Mouse (Mus musculus) left cerebral cortex, adult 8-10 months (tissue): Measurements from ENCODE around the gene Csmd2. TPM values are rescaled to one million over a fixed set of nuclear protein-coding genes. Genes with fewer than 3 reads are reported as not detected.
"Not testable (repeated sequence)": the region's sequence is repeated elsewhere in the genome, so short reads cannot be mapped to it uniquely, and the experiment has no call there.

Source experiments
- DNase-seq, 2 experiments: peaks; one replicate each; pipeline ENCODE4 v3.0.0; 2022; ENCODE audit warnings: low spot score in 2 of 2
- total RNA-seq, 4 experiments: library from RNA; stranded (reverse); gene quantifications; 2 replicates each; pipeline ENCODE4 v1.2.4; 2022

Gene Csmd2
- total RNA-seq, 4 experiments from 2014 or later = 42.5 to 52.4 (median 47.7) TPM

DNA sequence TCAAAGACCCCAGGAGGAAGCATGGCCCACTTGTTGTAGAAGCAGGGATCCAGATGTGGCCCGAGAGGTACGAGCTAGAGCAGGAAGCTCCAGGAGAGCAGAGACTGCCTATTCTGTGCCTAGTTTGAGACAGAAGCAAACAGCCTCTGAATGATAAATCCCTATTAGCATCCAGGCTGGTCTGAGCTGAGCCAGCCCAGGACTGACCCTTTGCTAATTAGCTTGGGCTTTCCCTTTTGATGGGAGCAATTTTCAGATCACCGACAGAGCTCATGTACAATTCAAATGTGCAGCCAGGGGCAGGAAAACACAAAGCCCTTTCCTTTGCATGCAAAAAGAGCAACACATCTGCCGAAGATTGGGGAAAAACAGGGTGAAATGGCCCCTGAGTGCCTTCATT is 54.2 kb downstream of the Csmd2 start:
- DNase-seq = no peak

DNA sequence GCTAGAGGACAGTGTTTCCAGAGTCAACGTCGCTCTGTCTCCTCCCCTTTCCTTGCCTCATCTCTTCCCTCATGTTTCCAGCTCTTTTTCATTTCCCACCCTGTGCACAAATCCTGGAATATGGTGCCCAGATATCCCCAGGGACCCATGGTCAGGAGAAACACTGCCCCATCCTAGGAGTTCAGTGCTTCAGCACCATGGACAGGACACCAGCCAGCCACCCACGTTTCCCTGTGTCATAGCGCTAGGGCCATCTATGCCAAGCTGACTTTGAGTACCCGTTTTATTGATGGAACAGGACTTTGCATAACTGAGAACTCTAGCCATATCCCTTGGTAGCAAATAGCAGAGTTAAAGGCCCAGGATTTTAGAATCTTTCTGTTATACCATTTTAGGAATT is 55.0 kb downstream of the Csmd2 start:
- DNase-seq = no peak

DNA sequence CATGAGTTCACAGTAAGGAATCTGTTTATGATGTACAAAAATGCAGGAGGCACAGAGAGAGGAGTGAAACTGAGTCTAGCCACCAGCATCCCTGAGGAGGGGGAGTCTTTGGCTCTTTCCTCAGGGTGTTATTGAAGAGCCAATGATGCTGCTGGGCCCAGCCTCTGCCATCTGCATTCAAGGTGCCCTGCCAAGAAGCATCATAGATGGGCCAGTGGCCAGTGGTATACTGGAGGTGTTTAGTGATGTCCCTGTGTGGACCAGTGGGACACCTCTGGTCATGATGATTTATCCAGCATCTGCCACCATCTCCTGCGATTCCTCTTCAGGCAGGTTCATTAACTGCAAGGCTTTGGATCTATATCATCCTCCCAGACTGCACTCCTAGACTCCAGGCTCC is 61.1 kb downstream of the Csmd2 start:
- DNase-seq = no peak

DNA sequence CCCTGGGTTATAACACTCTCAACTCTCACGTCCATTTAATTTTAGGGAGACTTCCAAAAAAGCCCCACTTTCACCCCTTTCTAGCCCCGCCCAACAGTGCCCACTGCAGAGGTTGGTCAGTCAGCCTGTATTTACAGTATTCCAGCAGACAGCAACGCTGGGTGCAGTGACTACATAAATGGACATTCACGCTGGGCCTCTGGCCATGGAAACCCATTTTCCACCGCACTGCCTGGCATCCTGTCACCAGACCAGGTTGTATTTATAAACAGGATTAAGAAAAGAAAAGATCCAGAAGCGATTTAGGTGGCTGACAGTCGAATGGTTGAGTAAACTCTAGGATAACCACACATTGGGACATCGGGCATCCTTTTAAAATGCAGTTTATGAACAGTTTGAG is 65.0 kb downstream of the Csmd2 start:
- no peak for DNase-seq

DNA sequence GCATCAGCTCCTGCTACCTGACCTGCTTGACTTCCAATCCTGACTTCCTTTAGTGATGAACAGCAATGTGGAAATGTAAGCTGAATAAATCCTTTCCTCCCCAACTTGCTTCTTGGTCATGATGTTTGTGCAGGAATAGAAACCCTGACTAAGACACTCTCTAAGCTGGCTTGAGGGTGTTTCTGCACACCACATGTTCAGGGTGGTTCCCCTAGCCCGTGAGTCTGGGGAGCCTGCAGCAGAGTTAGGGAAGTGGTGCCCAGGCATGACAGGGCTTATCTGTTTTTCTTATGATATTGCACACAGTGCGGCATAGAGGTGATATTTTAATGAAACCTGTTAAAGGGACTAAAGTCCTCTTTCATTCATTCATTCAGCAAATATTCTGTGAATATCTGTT is 73.6 kb downstream of the Csmd2 start:
- DNase-seq = not testable (repeated sequence)

DNA sequence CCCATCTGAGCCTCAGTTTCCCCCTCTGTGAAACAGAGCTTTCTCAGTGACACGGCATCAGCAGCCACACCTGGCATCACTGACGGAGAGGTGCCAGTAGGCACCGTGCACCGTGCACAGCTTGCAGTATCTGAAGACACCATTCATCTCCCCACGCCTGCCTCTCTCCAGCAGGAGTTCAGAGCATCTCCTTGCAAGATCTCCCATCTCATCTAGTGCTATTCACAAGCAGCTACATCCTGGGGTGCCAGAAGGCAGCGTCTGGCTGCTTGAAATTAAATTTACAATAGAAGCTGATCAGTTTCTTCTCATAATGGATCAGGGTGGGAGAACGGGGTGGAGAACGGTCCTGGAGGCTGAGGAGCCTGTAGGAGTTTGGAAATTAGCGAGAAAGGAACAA is 79.5 kb downstream of the Csmd2 start:
- DNase-seq = no peak

DNA sequence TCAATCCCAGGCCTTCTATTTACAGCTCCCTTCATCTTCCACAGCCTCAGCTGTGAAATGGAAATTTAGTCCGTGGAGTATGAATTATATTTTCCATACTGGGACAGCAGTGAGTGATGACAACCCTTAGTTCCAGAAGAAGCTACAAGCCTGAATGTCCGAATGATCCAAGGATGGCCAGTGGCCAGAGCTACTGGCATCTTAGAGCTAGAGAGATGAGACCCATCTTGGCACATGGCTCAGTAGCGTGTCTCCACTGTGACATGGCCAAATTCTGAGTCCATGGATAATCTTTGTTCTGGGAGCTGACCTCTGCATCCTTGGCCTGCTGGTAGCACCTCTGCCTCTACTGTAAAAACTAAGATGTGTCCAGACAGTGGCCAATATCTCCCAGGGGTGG is 96.8 kb downstream of the Csmd2 start:
- no peak for DNase-seq

DNA sequence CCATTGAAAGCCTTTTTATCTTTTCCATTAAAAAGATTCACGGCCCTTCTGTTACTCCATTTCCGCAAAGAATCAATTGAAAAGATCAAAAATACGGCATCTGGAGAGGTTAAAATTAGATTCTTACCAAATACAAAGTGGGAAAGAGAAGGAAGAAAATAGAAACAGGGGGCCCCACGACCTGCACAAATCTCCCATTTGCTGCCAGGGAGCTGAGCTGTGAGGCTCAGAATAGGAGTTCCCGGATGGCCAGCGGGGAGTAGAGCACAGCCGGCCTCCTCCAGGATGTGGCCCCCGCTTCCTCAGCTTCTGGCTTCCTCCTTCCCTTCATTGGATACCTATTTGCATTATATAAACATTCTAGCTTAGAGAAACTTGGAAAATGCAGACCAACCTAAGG is 97.4 kb downstream of the Csmd2 start:
- peak in 1 of 2 experiments; percentile 75 for DNase-seq

DNA sequence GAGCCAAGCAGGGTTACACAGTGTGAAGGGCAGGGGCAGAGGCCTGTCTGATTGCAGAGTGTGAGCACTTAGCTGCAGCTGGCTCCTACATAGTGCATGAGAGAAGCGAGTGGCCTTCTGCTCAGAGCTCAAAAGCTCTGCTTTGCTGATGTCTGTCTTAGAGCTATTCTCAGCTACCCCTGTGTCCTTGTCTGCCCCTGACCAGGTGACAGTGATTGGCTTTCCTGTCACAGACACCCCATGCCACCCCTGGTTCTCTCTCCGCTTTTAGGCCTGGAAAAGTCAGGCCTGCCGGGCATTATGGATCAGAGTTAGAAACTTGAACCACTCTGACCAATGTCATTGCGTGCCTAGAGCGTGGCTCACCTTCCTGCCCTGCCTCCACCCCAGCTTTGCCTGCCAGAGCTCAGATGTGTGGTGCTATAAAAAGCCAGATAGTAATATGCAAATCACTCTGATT is 99.5 kb downstream of the Csmd2 start:
- DNase-seq = no peak

DNA sequence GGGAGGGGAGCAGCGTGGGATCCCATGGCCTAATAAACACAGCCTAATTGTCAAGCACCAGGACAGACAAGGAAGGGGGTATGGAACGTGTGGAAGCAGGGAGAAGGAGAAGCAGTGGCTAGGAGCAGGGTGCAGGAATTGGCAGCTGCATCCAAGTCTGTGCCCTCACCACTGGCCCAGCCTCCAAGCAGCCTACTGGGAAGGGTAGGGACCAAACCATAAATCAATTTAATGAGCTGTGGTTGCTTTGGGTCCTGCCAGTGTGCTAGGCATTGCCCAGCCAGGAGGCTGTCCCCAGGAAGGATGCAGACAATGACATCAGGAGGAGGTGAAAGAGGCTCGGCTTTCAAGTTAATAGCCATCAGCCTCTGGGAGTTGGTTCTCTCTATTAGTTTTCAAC is 100.0 kb downstream of the Csmd2 start:
- no peak for DNase-seq

DNA sequence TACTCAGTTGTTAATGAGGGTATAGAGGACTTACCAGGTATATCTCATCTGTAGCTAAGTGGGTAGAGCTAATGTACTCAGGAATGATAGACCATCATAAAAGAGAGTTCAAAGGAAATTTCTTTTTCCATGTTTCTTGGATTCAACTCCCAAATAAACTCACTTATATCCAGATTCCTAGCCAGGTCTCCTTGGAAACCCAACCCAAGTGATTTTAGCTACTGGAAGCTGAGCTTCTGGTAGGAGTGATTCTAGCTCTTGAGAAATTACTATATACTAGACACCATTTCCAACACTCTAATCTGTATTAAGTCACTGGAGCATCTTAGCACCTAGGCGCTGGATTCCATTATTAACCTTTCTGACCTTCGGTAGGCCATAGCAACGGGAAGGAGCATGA is 100.6 kb downstream of the Csmd2 start:
- no peak for DNase-seq

DNA sequence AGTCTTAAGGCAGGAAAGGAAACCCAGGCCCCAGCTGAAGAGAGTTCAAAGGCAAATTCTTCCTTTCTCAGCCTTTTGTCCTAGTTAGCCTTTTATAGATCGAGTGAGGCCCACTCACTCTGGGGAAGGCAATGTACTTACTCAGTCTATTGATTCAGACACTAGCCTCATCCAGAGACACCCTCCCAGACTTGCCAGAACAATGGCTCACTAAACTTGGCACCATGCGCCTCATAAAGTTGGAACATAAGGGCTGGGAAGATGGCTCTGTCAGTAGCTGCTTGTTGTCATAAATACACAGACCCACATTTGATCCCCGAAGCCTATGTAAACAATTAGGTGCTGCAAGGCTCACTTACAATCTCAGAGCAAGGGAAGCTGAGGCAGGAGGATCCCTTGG is 104.3 kb downstream of the Csmd2 start:
- DNase-seq = peak in 1 of 2 experiments; percentile 35

DNA sequence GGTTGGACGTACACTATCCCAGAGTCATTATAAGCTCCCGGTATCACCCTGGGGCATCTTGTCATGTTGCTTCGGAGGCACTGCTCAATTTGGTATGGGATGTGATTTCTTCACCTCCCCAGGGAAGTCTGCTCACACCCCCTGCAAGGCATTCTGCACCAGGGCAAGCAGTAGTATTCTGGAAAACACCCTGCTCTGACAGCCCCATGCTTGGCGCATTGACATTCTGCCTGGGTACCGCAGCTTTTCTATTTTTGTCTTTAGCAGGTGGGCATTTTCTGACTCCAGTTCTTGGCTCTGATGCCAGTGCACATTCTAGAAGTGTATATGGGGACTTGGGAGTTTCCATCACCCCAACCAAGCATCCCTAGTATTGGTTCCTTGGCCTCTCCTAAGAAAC is 111.9 kb downstream of the Csmd2 start:
- DNase-seq = no peak

DNA sequence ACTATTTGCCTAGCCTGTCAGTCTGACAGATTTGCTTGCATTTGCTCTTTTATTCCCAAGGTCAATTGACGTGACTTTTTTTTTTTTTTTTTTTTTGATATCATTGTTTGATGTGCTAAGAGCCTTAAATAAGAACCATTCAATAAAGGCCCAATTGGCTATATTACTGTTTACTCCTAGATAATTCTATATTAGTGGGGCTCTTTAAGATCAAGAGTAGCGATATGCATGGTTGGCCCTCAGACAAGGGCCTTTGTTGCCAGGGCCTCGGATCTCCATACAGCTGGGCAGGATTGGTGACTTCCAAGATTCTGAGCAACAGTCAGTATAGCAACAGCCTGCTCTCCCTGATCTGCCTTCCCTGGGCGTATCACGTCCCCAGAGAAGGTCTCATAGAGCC is 112.9 kb downstream of the Csmd2 start:
- DNase-seq = no peak

DNA sequence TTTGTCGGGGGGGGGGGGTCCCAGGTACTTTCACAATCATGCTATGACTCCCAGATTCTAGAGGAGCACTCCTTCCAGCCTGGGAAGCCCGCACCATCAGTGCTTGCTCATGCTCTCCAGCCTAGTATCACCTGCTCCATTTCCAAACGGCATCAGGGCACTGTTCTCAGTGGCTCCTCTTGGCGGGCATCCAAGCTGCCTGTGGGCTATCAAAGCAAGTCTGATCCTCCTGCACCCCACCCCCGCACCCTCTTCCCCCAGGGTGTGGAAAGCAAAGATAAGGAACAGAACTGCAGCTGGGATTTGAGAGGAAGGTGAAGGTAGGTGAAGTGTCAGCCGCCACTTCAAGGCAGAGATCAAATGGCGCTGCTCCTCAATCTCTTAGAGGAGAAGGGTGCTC is 128.7 kb downstream of the Csmd2 start:
- DNase-seq = no peak

DNA sequence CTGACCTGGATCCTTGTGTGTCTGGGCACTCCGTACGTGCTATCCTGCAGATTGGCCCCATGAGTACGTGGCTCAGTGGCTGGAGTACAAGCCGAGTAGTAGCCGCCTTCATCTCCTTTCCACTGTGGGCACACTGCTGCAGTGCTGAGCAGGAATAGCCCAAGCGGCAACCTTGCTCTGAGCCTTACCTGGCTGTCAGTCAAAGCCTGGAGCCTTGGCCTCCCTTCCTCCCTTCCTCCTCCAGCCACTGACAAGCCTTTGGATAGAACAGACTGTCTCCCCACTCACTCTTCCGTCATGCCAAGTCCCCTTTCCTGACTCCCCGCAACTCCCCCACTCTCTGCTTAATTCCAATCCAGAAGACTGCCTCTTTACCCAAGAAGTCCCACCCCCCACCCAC is 135.6 kb downstream of the Csmd2 start:
- no peak for DNase-seq

DNA sequence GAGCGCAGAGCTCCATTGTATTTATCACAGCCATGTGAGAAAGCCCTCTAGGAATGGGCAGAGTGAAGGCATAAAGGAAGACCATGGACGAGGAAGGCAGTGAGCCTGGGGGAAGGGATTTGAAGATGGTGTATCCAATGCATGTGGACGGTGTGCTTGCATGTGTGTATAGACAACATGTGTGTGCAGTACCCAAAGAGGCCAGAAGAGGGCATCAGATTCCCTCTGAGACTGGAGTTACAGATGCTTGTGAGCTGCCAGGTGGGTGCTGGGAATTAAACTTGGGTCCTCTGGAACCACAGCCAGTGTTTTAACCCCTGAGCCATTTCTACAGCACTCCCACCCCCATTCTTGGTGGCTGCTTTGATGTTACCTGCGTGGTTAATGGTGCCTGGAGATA is 137.1 kb downstream of the Csmd2 start:
- no peak for DNase-seq

DNA sequence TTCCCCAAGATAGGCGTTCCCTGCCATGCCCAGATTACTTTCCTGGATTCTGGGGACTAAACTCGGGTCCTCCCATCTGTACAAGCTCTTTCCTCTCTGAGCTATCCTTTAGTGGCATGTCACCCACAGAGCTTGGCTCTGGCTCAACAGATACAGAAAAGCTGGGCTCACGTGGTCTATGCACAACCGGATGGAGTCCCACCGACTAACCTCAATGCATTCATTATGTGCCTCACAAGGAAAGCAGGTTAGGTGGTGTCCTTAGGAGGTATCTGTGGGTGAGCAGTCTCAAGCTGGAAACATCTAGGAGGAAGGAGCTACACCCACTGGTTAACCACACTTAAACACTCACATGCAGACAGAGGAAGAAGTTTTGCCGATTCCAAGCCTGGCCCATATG is 140.9 kb downstream of the Csmd2 start:
- peak in 1 of 2 experiments; percentile 58 for DNase-seq

DNA sequence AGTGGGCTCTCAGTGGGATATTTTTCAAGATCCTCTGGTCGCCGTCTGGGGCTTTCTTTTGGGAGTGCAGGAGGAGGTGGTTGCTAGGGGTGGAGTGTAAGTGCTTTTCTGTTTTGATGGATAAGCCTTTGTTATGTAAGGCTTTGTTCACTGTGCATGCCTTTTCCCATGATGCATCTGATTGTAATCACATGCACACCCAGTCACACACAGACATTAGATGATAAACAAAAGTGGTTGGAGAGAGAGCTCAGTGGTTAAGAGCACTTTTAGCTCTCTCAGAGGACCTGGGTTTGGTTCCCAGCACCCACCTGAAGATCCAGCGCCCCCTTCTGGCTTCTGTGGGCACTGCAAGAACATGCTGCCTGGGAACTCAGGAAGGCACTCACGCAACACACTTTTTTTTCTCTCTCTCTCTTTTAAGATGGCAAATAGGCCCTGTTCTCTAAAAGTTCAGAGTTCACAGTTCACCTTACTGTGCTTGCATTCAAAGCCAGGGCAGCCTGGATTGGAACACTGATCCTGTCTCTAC is 143.0 kb downstream of the Csmd2 start:
- no peak for DNase-seq

DNA sequence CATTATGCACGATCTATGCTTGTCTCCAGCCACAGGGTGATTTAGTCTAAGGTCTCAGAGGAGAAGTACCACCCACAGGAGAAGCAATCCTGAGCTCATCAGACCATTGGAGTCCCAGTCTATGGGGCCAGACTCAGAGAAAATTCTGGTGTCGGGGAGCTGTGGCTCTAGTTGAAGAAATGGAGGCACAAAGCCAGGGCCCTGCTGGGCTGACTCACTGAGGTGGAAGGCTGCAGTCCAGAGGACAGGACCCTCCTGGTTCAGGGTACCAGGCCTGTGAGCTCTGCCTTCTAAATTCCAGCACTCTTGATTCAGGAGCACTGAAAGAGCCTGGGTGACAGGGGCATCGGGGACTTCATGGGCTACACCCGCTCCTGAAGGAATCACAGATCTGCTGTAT is 144.0 kb downstream of the Csmd2 start:
- no peak for DNase-seq

DNA sequence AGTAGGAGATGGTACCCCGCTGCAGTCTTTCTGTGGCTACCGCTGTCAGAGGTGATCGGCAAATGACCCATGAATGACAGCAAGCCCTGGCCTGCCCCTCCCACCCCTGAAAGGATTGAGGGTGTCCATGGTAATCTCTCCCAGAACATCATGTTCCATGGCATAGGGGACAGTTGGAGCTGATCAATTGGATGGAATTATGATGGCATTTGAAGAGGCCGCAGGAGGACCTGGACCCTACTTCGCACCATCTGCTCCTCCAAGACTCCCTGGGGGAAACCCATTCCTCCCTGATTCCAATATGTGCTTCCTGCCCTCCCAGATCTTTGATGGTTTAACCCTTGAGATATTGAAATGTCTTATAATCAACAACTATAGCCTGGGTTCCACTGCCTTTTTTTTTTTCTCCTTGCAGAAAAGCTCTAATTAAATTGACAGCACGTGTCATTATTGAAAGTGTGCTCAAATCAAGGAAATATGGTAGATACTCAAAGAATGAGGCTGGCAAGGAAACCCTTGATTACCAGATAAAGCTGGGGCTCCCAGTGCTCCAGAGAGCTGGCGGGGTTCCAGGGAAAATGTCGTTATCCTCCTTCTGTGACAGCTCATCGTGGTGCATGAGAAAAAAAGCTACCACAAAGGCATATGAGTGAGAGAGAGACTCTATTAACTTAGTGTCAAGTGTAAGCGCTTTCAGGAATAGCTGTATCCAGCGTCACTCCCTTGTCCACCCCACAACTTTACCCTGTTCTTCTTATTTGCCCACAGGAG is 145.4 kb downstream of the Csmd2 start:
- no peak for DNase-seq

DNA sequence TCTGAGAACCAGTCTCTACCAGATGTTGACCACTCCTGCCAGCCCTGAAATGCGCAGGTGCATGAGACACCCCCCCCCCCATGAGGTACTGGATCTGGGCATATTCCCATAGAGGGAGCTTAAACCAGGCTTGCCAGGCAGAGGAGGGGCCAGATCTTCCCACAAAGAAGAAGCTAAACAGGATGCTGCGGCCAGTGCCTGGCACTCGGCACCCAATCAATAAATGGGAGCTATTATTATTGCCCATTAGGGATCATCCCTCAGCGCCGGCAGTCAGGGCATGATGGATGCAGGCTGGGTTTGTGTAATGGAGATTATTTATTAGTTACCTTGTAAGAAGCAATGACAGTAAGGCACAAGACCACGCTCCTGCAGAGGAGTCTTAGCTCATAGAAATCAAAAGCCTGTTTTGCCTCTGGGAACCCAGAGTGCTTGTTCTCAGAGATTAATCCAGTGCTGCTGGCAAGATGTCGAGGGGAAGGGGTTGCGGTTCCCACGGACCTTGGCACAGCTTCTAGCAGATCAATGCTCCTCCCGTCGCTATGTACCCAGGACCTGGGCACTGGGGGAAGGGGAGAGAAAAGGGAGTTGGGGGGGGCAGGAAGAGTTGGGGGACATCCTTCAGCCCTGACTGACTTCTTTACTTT is 146.8 kb downstream of the Csmd2 start:
- no peak for DNase-seq
